Mouse (Mus musculus) olfactory bulb, adult 2 months (tissue): ENCODE results near the gene Lrrc56.

Experiments
- CTCF ChIP-seq: fragments of 200-500 bp; IDR thresholded peaks from 2 replicates; pipeline ENCODE4 v1.5.1; 2012; ENCODE audit warnings: low read depth, mild to moderate bottlenecking, low read length, moderate library complexity; ENCODE audit not compliant: insufficient read depth
- POLR2A ChIP-seq: fragments of 200-500 bp; IDR thresholded peaks from 2 replicates; pipeline ENCODE4 v1.6.1; 2012; ENCODE audit warnings: mild to moderate bottlenecking, low read depth, low read length, moderate library complexity; ENCODE audit not compliant: insufficient read depth

- TF ChIP-seq POLR2A (no peak), CTCF (no peak)
Observed at GRCm38 (mm10) chr7:141210137-141210536, 16.2 kb downstream of the Lrrc56 start.
